Mouse (Mus musculus) erythroblast, embryonic 14.5 days (primary cell): ENCODE measurements around the gene Pygl.

Experiments
- GATA1 ChIP-seq: IDR thresholded peaks from 2 replicates; pipeline ENCODE4 v1.6.1; 2012; ENCODE audit warnings: low read length, inconsistent platforms, mixed read lengths
- TAL1 ChIP-seq: IDR thresholded peaks from 3 replicates; pipeline ENCODE4 v1.6.1; 2012; ENCODE audit warnings: low read length, inconsistent platforms, mixed read lengths

GRCm38 (mm10) chr12:70212501-70212900, 18.8 kb downstream of the Pygl start:
- no peak for TF ChIP-seq TAL1
- TF ChIP-seq GATA1, result no peak
